Mouse (Mus musculus): ENCODE measurements around the gene Ercc6l2. TPM values are rescaled to one million over a fixed set of nuclear protein-coding genes. Genes with fewer than 3 reads are reported as not detected.

The Ercc6l2 gene
- polyA plus RNA-seq, 1 experiment from 2014 or later: 23.7 TPM

- 64% methylated on average over 1 of the region's 1 CpGs for WGBS
Observed at GRCm38 (mm10) chr13:63799940-63800339, 15.1 kb upstream of the Ercc6l2 start.

GRCm38 (mm10) chr13:63801289-63801688, 13.8 kb upstream of the Ercc6l2 start:
- Histone ChIP-seq H3K9me3 (ENCODE audit: control insufficient read depth, low read length) (no peaks in the 10 kb centered on the region), H3K9ac (ENCODE audit: low read depth, low read length) (no peak overlapping the region), H3K36me3 (ENCODE audit: control insufficient read depth, insufficient read depth, low read length) (no peaks in the 10 kb centered on the region), H3K4me1 (replicated peaks; ENCODE audit: control insufficient read depth, insufficient read depth, low read length) (no peaks in the 10 kb centered on the region), H3K27me3 (ENCODE audit: control insufficient read depth, insufficient read depth, low read length) (no peaks in the 10 kb centered on the region), H3K4me3 (ENCODE audit: low read depth, low read length) (no peak overlapping the region), H3K27ac (ENCODE audit: low read depth, low read length) (no peak overlapping the region), H3K4me2 (replicated peaks; ENCODE audit: low read depth, low read length) (no peak overlapping the region)
- ATAC-seq (ENCODE audit: low FRiP score) (no peak), DNase-seq (ENCODE audit: low spot score) (no peak)
- WGBS: 95% methylated on average over 1 of the region's 1 CpGs

More at GRCm38 (mm10) chr13:63799940-63800339, 15.1 kb upstream of the Ercc6l2 start:
- Histone ChIP-seq H3K27ac (ENCODE audit: low read depth, low read length) (no peak overlapping the region), H3K4me3 (ENCODE audit: low read depth, low read length) (no peak overlapping the region), H3K4me1 (replicated peaks; ENCODE audit: control insufficient read depth, insufficient read depth, low read length) (no peaks in the 10 kb centered on the region), H3K4me2 (replicated peaks; ENCODE audit: low read depth, low read length) (no peak overlapping the region), H3K36me3 (ENCODE audit: control insufficient read depth, insufficient read depth, low read length) (no peaks in the 10 kb centered on the region), H3K27me3 (ENCODE audit: control insufficient read depth, insufficient read depth, low read length) (no peaks in the 10 kb centered on the region), H3K9me3 (ENCODE audit: control insufficient read depth, low read length) (no peaks in the 10 kb centered on the region), H3K9ac (ENCODE audit: low read depth, low read length) (no peak overlapping the region)
- DNase-seq (ENCODE audit: low spot score) (no peak), ATAC-seq (ENCODE audit: low FRiP score) (no peak)

GRCm38 (mm10) chr13:63807233-63807632, 7.8 kb upstream of the Ercc6l2 start:
- Histone ChIP-seq H3K9me3 (ENCODE audit: control insufficient read depth, low read length) (no peaks in the 10 kb centered on the region), H3K4me1 (replicated peaks; ENCODE audit: control insufficient read depth, insufficient read depth, low read length) (no peaks in the 10 kb centered on the region), H3K9ac (ENCODE audit: low read depth, low read length) (no peak overlapping the region), H3K4me2 (replicated peaks; ENCODE audit: low read depth, low read length) (no peak overlapping the region), H3K27me3 (ENCODE audit: control insufficient read depth, insufficient read depth, low read length) (no peaks in the 10 kb centered on the region), H3K4me3 (ENCODE audit: low read depth, low read length) (no peak overlapping the region), H3K27ac (ENCODE audit: low read depth, low read length) (no peak overlapping the region), H3K36me3 (ENCODE audit: control insufficient read depth, insufficient read depth, low read length) (no peaks in the 10 kb centered on the region)
- WGBS: 63% methylated on average over 1 of the region's 1 CpGs
- ATAC-seq (ENCODE audit: low FRiP score) (no peak), DNase-seq (ENCODE audit: low spot score) (no peak)

GRCm38 (mm10) chr13:63807979-63808378, 7.1 kb upstream of the Ercc6l2 start:
- Histone ChIP-seq H3K4me1 (replicated peaks; ENCODE audit: control insufficient read depth, insufficient read depth, low read length) (no peaks in the 10 kb centered on the region), H3K9ac (ENCODE audit: low read depth, low read length) (no peak overlapping the region), H3K9me3 (ENCODE audit: control insufficient read depth, low read length) (no peaks in the 10 kb centered on the region), H3K36me3 (ENCODE audit: control insufficient read depth, insufficient read depth, low read length) (no peaks in the 10 kb centered on the region), H3K4me2 (replicated peaks; ENCODE audit: low read depth, low read length) (no peak overlapping the region), H3K4me3 (ENCODE audit: low read depth, low read length) (no peak overlapping the region), H3K27ac (ENCODE audit: low read depth, low read length) (no peak overlapping the region), H3K27me3 (ENCODE audit: control insufficient read depth, insufficient read depth, low read length) (no peaks in the 10 kb centered on the region)
- ATAC-seq (ENCODE audit: low FRiP score) (no peak), DNase-seq (ENCODE audit: low spot score) (no peak)
- WGBS: 90% methylated on average over 3 of the region's 3 CpGs

GRCm38 (mm10) chr13:63811477-63811876, 3.6 kb upstream of the Ercc6l2 start:
- H3K27me3 ChIP-seq (ENCODE audit: control insufficient read depth, insufficient read depth, low read length): no peaks in the 10 kb centered on the region
- H3K4me3 ChIP-seq (ENCODE audit: low read depth, low read length): no peak overlapping the region
- no peak overlapping the region for H3K4me2 ChIP-seq (replicated peaks; ENCODE audit: low read depth, low read length)
- no peaks in the 10 kb centered on the region for H3K36me3 ChIP-seq (ENCODE audit: control insufficient read depth, insufficient read depth, low read length)
- no peak overlapping the region for H3K9ac ChIP-seq (ENCODE audit: low read depth, low read length)
- H3K9me3 ChIP-seq (ENCODE audit: control insufficient read depth, low read length): no peaks in the 10 kb centered on the region
- H3K4me1 ChIP-seq (replicated peaks; ENCODE audit: control insufficient read depth, insufficient read depth, low read length): no peaks in the 10 kb centered on the region
- H3K27ac ChIP-seq (ENCODE audit: low read depth, low read length): no peak overlapping the region
- DNase-seq (ENCODE audit: low spot score) (no peak), ATAC-seq (ENCODE audit: low FRiP score) (no peak)

GRCm38 (mm10) chr13:63815931-63816330, 891 bp downstream of the Ercc6l2 start:
- no peak for ATAC-seq (ENCODE audit: low FRiP score)
- Histone ChIP-seq H3K27ac (ENCODE audit: low read depth, low read length) (no peak overlapping the region), H3K4me1 (replicated peaks; ENCODE audit: control insufficient read depth, insufficient read depth, low read length) (no peaks in the 10 kb centered on the region), H3K4me3 (ENCODE audit: low read depth, low read length) (peak overlapping the region; percentile 55), H3K9ac (ENCODE audit: low read depth, low read length) (peak overlapping the region; percentile 74; the same call in 1 of the 2 replicates), H3K36me3 (ENCODE audit: control insufficient read depth, insufficient read depth, low read length) (no peaks in the 10 kb centered on the region), H3K9me3 (ENCODE audit: control insufficient read depth, low read length) (no peaks in the 10 kb centered on the region), H3K4me2 (replicated peaks; ENCODE audit: low read depth, low read length) (peak overlapping the region; percentile 68), H3K27me3 (ENCODE audit: control insufficient read depth, insufficient read depth, low read length) (no peaks in the 10 kb centered on the region)
- DNase-seq (ENCODE audit: low spot score): peak; percentile 4

- H3K9me3 ChIP-seq (ENCODE audit: control insufficient read depth, low read length): no peaks in the 10 kb centered on the region
- no peaks in the 10 kb centered on the region for H3K4me1 ChIP-seq (replicated peaks; ENCODE audit: control insufficient read depth, insufficient read depth, low read length)
- no peak overlapping the region for H3K27ac ChIP-seq (ENCODE audit: low read depth, low read length)
- ATAC-seq (ENCODE audit: low FRiP score) (no peak), DNase-seq (ENCODE audit: low spot score) (no peak)
- H3K4me2 ChIP-seq (replicated peaks; ENCODE audit: low read depth, low read length): no peak overlapping the region
- no peak overlapping the region for H3K9ac ChIP-seq (ENCODE audit: low read depth, low read length)
- H3K27me3 ChIP-seq (ENCODE audit: control insufficient read depth, insufficient read depth, low read length): no peaks in the 10 kb centered on the region
- WGBS: 94% methylated on average over 2 of the region's 2 CpGs
- H3K4me3 ChIP-seq (ENCODE audit: low read depth, low read length): no peak overlapping the region
- no peaks in the 10 kb centered on the region for H3K36me3 ChIP-seq (ENCODE audit: control insufficient read depth, insufficient read depth, low read length)
Observed at GRCm38 (mm10) chr13:63845758-63846157, 30.7 kb downstream of the Ercc6l2 start.

- WGBS: 95% methylated on average over 3 of the region's 3 CpGs
- no peak overlapping the region for H3K27ac ChIP-seq (ENCODE audit: low read depth, low read length)
- H3K4me2 ChIP-seq (replicated peaks; ENCODE audit: low read depth, low read length): no peak overlapping the region
- DNase-seq (ENCODE audit: low spot score) (no peak), ATAC-seq (ENCODE audit: low FRiP score) (no peak)
- H3K36me3 ChIP-seq (ENCODE audit: control insufficient read depth, insufficient read depth, low read length): no peaks in the 10 kb centered on the region
- H3K27me3 ChIP-seq (ENCODE audit: control insufficient read depth, insufficient read depth, low read length): no peaks in the 10 kb centered on the region
- H3K9me3 ChIP-seq (ENCODE audit: control insufficient read depth, low read length): no peaks in the 10 kb centered on the region
- H3K4me3 ChIP-seq (ENCODE audit: low read depth, low read length): no peak overlapping the region
- no peak overlapping the region for H3K9ac ChIP-seq (ENCODE audit: low read depth, low read length)
- H3K4me1 ChIP-seq (replicated peaks; ENCODE audit: control insufficient read depth, insufficient read depth, low read length): no peaks in the 10 kb centered on the region
Observed at GRCm38 (mm10) chr13:63850308-63851011, 35.4 kb downstream of the Ercc6l2 start.

GRCm38 (mm10) chr13:63872585-63873282, 57.7 kb downstream of the Ercc6l2 start:
- Histone ChIP-seq H3K27ac (ENCODE audit: low read depth, low read length) (no peak overlapping the region), H3K27me3 (ENCODE audit: control insufficient read depth, insufficient read depth, low read length) (no peaks in the 10 kb centered on the region), H3K9me3 (ENCODE audit: control insufficient read depth, low read length) (no peaks in the 10 kb centered on the region), H3K4me2 (replicated peaks; ENCODE audit: low read depth, low read length) (no peak overlapping the region), H3K4me1 (replicated peaks; ENCODE audit: control insufficient read depth, insufficient read depth, low read length) (no peaks in the 10 kb centered on the region), H3K9ac (ENCODE audit: low read depth, low read length) (no peak overlapping the region), H3K36me3 (ENCODE audit: control insufficient read depth, insufficient read depth, low read length) (no peaks in the 10 kb centered on the region), H3K4me3 (ENCODE audit: low read depth, low read length) (no peak overlapping the region)
- DNase-seq (ENCODE audit: low spot score) (no peak), ATAC-seq (ENCODE audit: low FRiP score) (no peak)
- WGBS: 98% methylated on average over 2 of the region's 2 CpGs
